12 mouse cellular contexts compared by ENCODE assay signal in the genomic region with DNA sequence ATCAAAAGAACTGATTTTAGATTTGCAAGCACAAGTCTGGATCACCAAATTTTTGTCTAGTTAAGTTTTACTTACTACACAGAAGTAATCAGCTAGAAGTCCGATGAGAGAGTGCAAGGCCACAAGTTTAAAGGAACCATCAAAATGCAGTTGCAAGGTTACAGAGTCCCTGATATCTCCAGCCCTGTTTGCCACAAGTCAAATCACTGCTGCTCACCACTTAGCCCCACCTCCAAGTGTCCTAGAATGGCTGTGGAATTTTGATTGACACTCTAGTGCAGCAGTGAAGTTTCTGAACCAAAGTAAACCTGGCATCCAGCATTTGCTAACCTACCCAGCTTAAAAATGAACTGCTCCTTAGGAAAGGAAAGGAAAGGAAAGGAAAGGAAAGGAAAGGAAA. TPM values are rescaled to one million over a fixed set of nuclear protein-coding genes. Genes with fewer than 3 reads are reported as not detected.
DNase-seq lines count a peak whose midpoint lies in the region; ATAC-seq and TF ChIP-seq lines count a peak whose summit lies in the region.
"Had no signal": no experiment of that assay in that cellular context is flagged by ENCODE, and none has a peak within 500 bp of the region (broad histone marks: within the 10 kb centered on the region; RNA-seq: fewer than 3 reads in every experiment).

No protein-coding gene starts in this region.

- no peak overlapping the region for H3K27ac ChIP-seq in heart, embryonic 10.5 days
- no peak overlapping the region for H3K27ac ChIP-seq in lung, postnatal 0 days (ENCODE audit: low read length)
- no peak overlapping the region for H3K27ac ChIP-seq in forebrain, postnatal 0 days (ENCODE audit: low read depth, low read length)
- H3K27ac ChIP-seq: limb, embryonic 15.5 days had no signal

- whole genome bisulfite sequencing in heart, embryonic 10.5 days, result 40% methylated on average over 1 of the region's 1 CpGs
- 47% methylated on average over 1 of the region's 1 CpGs for WGBS in lung, postnatal 0 days
- WGBS in forebrain, postnatal 0 days, result 76% methylated on average over 1 of the region's 1 CpGs

- H3K36me3 ChIP-seq in heart, embryonic 10.5 days, result no peaks in the 10 kb centered on the region
- H3K36me3 ChIP-seq in lung, postnatal 0 days (ENCODE audit: insufficient read depth, low read length), result no peaks in the 10 kb centered on the region
- no peaks in the 10 kb centered on the region for H3K36me3 ChIP-seq in forebrain, postnatal 0 days (ENCODE audit: insufficient read depth)
- H3K36me3 ChIP-seq: limb, embryonic 15.5 days had no signal

- no peaks in the 10 kb centered on the region for H3K27me3 ChIP-seq in heart, embryonic 10.5 days (ENCODE audit: insufficient read depth, poor library complexity, severe bottlenecking)
- no peaks in the 10 kb centered on the region for H3K27me3 ChIP-seq in lung, postnatal 0 days (replicated peaks; ENCODE audit: insufficient read depth, low read length)
- no peaks in the 10 kb centered on the region for H3K27me3 ChIP-seq in forebrain, postnatal 0 days (ENCODE audit: insufficient read depth, low read length)
- H3K27me3 ChIP-seq: limb, embryonic 15.5 days had no signal

- peak; percentile 98 for DNase-seq in heart, adult 11 months
- no peak for DNase-seq in heart, embryonic 10.5 days (ENCODE audit: low spot score)
- peak; percentile 81 for DNase-seq in adipocyte (ENCODE audit: low spot score)
- DNase-seq in heart, adult 9 months (ENCODE audit: low spot score in 2 of 2), result peak; percentile 84 to 85
- DNase-seq in lung, postnatal 0 days (ENCODE audit: low spot score), result peak; percentile 83
- DNase-seq in spleen, postnatal 14 days (ENCODE audit: low spot score in 2 of 2), result no peak
- no peak for DNase-seq in forebrain, postnatal 0 days
- DNase-seq in right cerebral cortex, postnatal 14 days, result no peak
- DNase-seq: cerebellum, adult 8-10 months had no signal

- peak; percentile 84 for ATAC-seq in lung, postnatal 0 days
- ATAC-seq in forebrain, postnatal 0 days, result no peak
- ATAC-seq: inflammation-experienced regulatory T-cells, adult 6 months had no signal

- no peak overlapping the region for H3K9ac ChIP-seq in lung, postnatal 0 days (replicated peaks; ENCODE audit: low read depth)
- no peak overlapping the region for H3K9ac ChIP-seq in forebrain, postnatal 0 days
- H3K9ac ChIP-seq: limb, embryonic 15.5 days had no signal

- no peak for TF ChIP-seq CTCF in lung, postnatal 0 days (IDR thresholded peaks at IDR 0.05)
- no peak for TF ChIP-seq CTCF in forebrain, postnatal 0 days (IDR thresholded peaks at IDR 0.05; ENCODE audit: low read depth)

- H3K4me2 ChIP-seq in lung, postnatal 0 days (replicated peaks; ENCODE audit: low read depth, low read length), result no peak overlapping the region
- no peak overlapping the region for H3K4me2 ChIP-seq in forebrain, postnatal 0 days (ENCODE audit: low read depth)
- H3K4me2 ChIP-seq: limb, embryonic 15.5 days had no signal

- H3K9me3 ChIP-seq in heart, embryonic 10.5 days, result no peaks in the 10 kb centered on the region
- H3K9me3 ChIP-seq in lung, postnatal 0 days (ENCODE audit: low read length), result no peaks in the 10 kb centered on the region
- no peaks in the 10 kb centered on the region for H3K9me3 ChIP-seq in forebrain, postnatal 0 days (ENCODE audit: low read length)
- H3K9me3 ChIP-seq: limb, embryonic 15.5 days had no signal

- no peaks in the 10 kb centered on the region; the same call in 1 of the 2 replicates for H3K4me1 ChIP-seq in heart, embryonic 10.5 days
- H3K4me1 ChIP-seq in lung, postnatal 0 days (ENCODE audit: insufficient read depth, low read depth, low read length), result no peaks in the 10 kb centered on the region
- H3K4me1 ChIP-seq in forebrain, postnatal 0 days (ENCODE audit: insufficient read depth), result no peaks in the 10 kb centered on the region
- H3K4me1 ChIP-seq: limb, embryonic 15.5 days had no signal

- no peak for TF ChIP-seq EP300 in lung, postnatal 0 days (IDR thresholded peaks at IDR 0.05)

- no peak overlapping the region for H3K4me3 ChIP-seq in heart, embryonic 10.5 days
- H3K4me3 ChIP-seq in lung, postnatal 0 days (ENCODE audit: low read depth, low read length), result no peak overlapping the region; the same call in 1 of the 2 replicates
- H3K4me3 ChIP-seq in forebrain, postnatal 0 days (ENCODE audit: low read depth, low read length), result no peak overlapping the region
- H3K4me3 ChIP-seq: erythroblast, embryonic 14.5 days; limb, embryonic 15.5 days had no signal

RNA-seq across cellular contexts. Expression of gene Cd36, which starts 39.0 kb away (rescaled TPM):
- polyA plus RNA-seq in heart, embryonic 10.5 days (2016; fragmentation: Nextera tagmentation; extraction: Ambion mirVana), result 19.3 and 33.8 TPM in 2 replicates
- polyA plus RNA-seq in lung, postnatal 0 days (2015; fragmentation: Nextera tagmentation; extraction: Ambion mirVana), result 448 and 458 TPM in 2 replicates
- 0.92 and 3.0 TPM in 2 replicates for total RNA-seq in forebrain, postnatal 0 days (2014; rRNA removed)
- 1.0 and 1.5 TPM in 2 replicates for polyA plus RNA-seq in forebrain, postnatal 0 days (2015; fragmentation: Nextera tagmentation; extraction: Ambion mirVana)

Comparison
In these comparisons a context has a peak if more than half of its experiments do, and no peak if none do; other contexts are left out.
1. DNase-seq: peak in heart, adult 11 months (single experiment), adipocyte (single experiment), heart, adult 9 months (2 of 2) and lung, postnatal 0 days (single experiment); none in heart, embryonic 10.5 days (single experiment), spleen, postnatal 14 days (0 of 2), forebrain, postnatal 0 days (single experiment) and right cerebral cortex, postnatal 14 days (single experiment).
2. RNA of gene Cd36, which starts 39.0 kb away (polyA plus RNA-seq): 448 to 458 TPM in lung, postnatal 0 days; 19.3 to 33.8 TPM in heart, embryonic 10.5 days and 1.0 to 1.5 TPM in forebrain, postnatal 0 days; every median in the first group is over 10 times any median in the second.